Mouse (Mus musculus): ENCODE results near the gene Phldb2.

- TF ChIP-seq CTCF (IDR thresholded peaks at IDR 0.05; ENCODE audit: control insufficient read depth, insufficient read depth, insufficient read length) (no peak), MAX (IDR thresholded peaks at IDR 0.05) (no peak)
Measured at GRCm38 (mm10) chr16:45922546-45923229, 30.7 kb downstream of the Phldb2 start.
